Mouse (Mus musculus) lung, adult 2 months (tissue): ENCODE measurements around the gene Igdcc4. TPM values are rescaled to one million over a fixed set of nuclear protein-coding genes. Genes with fewer than 3 reads are reported as not detected.

Experiments used
- DNase-seq: peaks from one replicate; pipeline ENCODE4 v3.0.0; 2022
- H3K4me1 ChIP-seq: fragments of 200-500 bp; 2 replicates; pipeline ENCODE4 v1.6.1; 2011; ENCODE audit warnings: low read length; ENCODE audit not compliant: control insufficient read depth, insufficient read depth
- H3K4me3 ChIP-seq: fragments of 200-500 bp; replicated peaks from 2 replicates; pipeline ENCODE3; 2011; ENCODE audit warnings: low read depth, mild to moderate bottlenecking, control low read depth, low read length; ENCODE audit errors: extremely low read depth
- CTCF ChIP-seq: fragments of 200-500 bp; IDR thresholded peaks from 2 replicates; pipeline ENCODE4 v1.5.1; 2011; ENCODE audit warnings: mild to moderate bottlenecking, low read length, control low read depth; ENCODE audit not compliant: insufficient read depth
- POLR2A ChIP-seq: fragments of 200-500 bp; IDR thresholded peaks from 2 replicates; pipeline ENCODE4 v1.6.1; 2011; ENCODE audit warnings: low read depth, mild to moderate bottlenecking, control low read depth, low read length, borderline replicate concordance; ENCODE audit errors: extremely low read depth
- WGBS: fragments of 180-500 bp; shearing (Covaris S2); methylation state at CpG from one replicate; pipeline ENCODE4 v1.1.7; 2018; 5-methylcytosine and 5-hydroxymethylcytosine counted together
- polyA plus RNA-seq: library from polyadenylated mRNA; depleted of rRNA; stranded (reverse); fragments of >200 nt; gene quantifications from 2 replicates; pipeline ENCODE4 v1.2.3, GENCODE M21; 2012

Gene Igdcc4
- polyA plus RNA-seq, 1 experiment: 3.7 TPM

DNA sequence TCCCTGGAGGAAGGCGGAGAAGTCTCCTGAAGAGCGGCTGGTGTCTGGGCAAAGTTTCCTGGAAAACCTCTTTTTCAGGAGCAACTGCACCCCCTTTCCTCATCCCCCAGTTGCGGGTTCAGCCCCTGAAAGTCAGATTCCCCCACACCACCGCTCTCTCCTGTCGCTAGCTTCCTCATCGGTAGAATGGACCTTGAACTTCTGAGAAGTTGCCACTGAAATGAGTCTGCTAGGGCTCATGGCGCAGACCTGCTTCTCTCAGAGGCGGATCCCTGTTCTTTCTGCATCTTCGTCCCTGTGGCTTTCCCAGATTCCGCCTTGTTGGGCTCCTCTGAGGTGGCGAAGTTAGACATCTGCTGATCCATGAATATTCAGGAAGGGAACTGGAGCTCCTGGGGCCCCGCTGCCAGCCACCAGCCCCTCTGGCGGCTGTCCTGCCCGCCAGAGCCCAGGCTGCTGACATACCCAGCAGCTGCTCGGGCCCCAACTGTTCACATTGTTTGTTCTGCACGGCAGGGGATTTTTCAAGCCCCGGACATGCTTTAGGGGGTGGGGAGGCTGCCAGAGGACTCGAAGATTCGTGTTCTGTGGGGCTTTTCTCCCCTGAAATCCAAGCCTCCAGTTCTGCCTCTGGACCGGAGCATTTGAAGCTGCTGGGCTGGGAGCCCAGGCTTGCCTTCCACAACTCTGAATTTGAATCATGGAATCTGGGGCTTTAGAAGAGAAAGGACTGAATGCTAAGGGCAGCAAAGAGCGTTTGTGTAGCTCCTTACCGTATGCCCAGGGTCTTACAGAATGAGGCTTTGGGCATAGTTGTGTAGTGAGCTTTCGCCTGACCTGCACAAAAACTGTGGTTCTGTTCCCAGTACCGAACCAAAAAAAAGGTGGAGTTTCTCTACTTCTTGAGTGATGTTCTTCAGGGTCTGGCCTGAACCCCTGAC lies 8.1 kb downstream of the Igdcc4 start:
- no peak for TF ChIP-seq CTCF
- TF ChIP-seq POLR2A: no peak
- Histone ChIP-seq H3K4me3 (no peak overlapping the region), H3K4me1 (no peaks in the 10 kb centered on the region)
- no peak for DNase-seq
- WGBS: 34% methylated on average over 24 of the region's 24 CpGs

DNA sequence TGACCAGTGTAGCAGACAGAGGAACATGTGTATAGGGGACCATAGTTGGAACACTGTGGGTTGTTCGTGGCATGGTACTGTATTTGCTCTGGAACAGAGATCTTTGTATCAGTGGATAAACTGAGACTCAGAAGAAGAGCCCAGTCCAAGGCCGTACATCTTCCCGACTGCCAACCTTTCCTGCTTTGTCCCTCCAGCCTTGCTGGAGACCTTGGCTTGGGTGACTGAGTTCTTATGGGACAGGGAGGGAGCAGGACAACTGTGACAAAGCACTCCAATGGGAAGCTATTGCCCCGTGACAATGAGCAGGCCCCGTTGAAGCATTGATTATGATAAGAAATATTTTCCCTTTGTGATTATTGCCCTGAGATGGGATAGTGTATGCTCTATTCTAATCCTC lies 10.4 kb downstream of the Igdcc4 start:
- Histone ChIP-seq H3K4me3 (no peak overlapping the region), H3K4me1 (no peaks in the 10 kb centered on the region)
- no peak for TF ChIP-seq POLR2A
- no peak for TF ChIP-seq CTCF
- no peak for DNase-seq
- WGBS: 83% methylated on average over 5 of the region's 5 CpGs

GRCm38 (mm10) chr9:65113694-65114093 lies 12.4 kb downstream of the Igdcc4 start:
- TF ChIP-seq POLR2A (no peak), CTCF (no peak)
- Histone ChIP-seq H3K4me3 (no peak overlapping the region), H3K4me1 (no peaks in the 10 kb centered on the region)
- no peak for DNase-seq
- 79% methylated on average over 2 of the region's 2 CpGs for WGBS

- 77% methylated on average over 2 of the region's 2 CpGs for WGBS
- Histone ChIP-seq H3K4me1 (no peaks in the 10 kb centered on the region), H3K4me3 (no peak overlapping the region)
- DNase-seq: no peak
- TF ChIP-seq POLR2A: no peak
- TF ChIP-seq CTCF: no peak
Measured at GRCm38 (mm10) chr9:65115891-65116290, 14.6 kb downstream of the Igdcc4 start.

DNA sequence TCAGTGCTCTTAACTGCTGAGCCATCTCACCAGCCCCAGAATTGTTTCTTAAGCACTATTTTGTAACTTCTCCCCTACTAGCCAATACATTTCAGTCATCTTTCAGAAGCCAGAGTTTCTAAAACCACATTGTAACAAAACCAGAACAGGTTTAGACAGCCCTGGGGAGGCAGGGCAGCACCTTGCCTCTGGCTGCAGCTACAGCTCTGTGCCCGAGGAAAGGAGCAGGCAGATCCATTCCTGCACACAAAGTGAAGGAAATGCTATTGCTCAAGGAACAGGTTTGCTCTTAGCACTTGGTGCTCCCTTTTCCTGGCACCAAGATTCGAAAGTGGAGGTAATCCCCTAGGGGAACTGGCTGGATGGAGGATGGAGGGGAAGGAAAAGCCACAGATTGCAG lies 16.2 kb downstream of the Igdcc4 start:
- TF ChIP-seq CTCF (no peak), POLR2A (no peak)

DNA sequence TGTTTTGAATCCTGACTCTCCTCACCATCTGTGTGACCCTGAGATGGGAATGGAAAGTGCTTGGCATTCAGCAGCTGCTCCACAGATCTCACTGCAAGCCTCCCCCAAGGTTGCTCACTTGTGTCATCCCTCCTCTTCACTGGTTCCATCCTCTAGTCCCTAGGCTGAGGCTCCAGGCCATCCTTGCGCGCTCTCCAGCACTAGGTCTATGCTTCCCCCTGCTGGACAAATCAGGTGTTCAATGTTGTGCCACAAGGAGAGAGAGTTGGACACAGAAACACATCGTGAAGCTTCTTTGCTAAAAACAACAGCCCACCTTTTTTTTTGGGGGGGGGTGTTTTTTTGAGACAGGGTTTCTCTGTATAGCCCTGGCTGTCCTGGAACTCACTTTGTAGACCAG lies 19.6 kb downstream of the Igdcc4 start:
- DNase-seq: peak; percentile 46
- no peaks in the 10 kb centered on the region for H3K4me1 ChIP-seq
- TF ChIP-seq POLR2A (no peak), CTCF (peak; percentile 74)
- 10% methylated on average over 3 of the region's 3 CpGs for WGBS
- no peak overlapping the region for H3K4me3 ChIP-seq

More for the DNA sequence above, 16.2 kb downstream of the Igdcc4 start:
- DNase-seq: no peak
- no peak overlapping the region for H3K4me3 ChIP-seq
- WGBS: 51% methylated on average over 2 of the region's 2 CpGs
- H3K4me1 ChIP-seq: no peaks in the 10 kb centered on the region

GRCm38 (mm10) chr9:65122545-65122944 lies 21.3 kb downstream of the Igdcc4 start:
- TF ChIP-seq POLR2A (no peak), CTCF (no peak)
- Histone ChIP-seq H3K4me3 (no peak overlapping the region), H3K4me1 (no peaks in the 10 kb centered on the region)
- DNase-seq: no peak
- 20% methylated on average over 18 of the region's 18 CpGs for WGBS

DNA sequence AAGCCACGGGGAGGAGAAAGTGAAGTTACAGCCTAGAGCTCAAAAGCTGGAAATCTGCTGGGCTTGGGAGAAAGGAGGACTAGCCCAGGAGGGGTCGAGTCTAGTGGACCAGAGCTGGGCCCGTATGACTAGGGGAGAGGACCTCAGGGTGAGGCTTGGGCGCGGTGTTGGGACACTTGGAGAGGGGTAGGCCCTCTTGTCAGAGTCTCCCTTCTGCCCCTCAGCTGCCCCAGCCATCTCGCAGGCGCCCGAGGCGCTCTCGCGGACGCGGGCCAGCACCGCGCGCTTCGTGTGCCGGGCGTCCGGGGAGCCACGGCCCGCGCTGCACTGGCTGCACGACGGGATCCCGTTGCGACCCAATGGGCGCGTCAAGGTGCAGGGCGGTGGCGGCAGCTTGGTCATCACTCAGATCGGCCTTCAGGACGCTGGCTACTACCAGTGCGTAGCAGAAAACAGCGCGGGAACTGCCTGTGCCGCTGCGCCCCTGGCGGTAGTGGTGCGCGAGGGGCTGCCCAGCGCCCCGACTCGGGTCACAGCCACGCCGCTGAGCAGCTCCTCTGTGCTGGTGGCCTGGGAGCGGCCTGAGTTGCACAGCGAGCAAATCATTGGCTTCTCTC lies 22.4 kb downstream of the Igdcc4 start:
- no peaks in the 10 kb centered on the region for H3K4me1 ChIP-seq
- TF ChIP-seq POLR2A: no peak
- TF ChIP-seq CTCF: 0 out of 2 replicates have a peak, but pooled peaks have one; percentile 13
- no peak overlapping the region for H3K4me3 ChIP-seq
- peak; percentile 32 for DNase-seq
- WGBS: 11% methylated on average over 48 of the region's 48 CpGs

DNA sequence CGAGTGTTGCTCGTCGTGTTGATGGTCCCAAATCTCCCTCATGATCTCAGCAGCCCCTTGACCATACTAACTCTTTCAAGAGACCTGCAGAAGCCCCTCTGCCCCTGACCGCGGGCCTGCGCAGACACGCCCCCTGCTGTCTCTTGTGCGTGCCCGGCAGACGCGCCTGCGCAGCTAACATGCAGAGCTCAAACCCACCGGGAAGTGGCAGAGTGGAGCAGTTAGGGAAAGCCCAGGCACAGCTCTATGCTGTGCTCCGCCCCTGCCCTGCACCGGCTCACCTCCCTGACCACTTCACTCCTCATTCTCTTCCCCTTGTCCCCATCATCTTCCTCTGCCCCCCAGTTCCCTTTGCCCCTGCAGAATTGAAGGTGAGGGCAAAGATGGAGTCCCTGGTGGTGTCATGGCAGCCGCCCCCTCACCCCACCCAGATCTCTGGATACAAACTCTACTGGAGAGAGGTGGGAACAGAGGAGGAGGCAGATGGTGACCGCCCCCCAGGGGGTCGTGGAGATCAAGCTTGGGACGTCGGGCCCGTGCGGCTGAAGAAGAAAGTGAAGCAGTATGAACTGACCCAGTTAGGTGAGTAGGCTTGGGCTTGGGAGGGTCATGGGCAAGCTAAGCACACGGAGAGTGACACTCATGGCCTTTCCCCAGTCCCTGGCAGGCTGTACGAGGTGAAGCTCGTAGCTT lies 27.0 kb downstream of the Igdcc4 start:
- WGBS: 21% methylated on average over 25 of the region's 25 CpGs
- TF ChIP-seq CTCF: 0 out of 2 replicates have a peak, but pooled peaks have one; percentile 27
- TF ChIP-seq POLR2A: no peak
- DNase-seq: peak; percentile 17
- Histone ChIP-seq H3K4me3 (no peak overlapping the region), H3K4me1 (no peaks in the 10 kb centered on the region)
